Mouse (Mus musculus): ENCODE measurements around the gene 1700022I11Rik.

DNA sequence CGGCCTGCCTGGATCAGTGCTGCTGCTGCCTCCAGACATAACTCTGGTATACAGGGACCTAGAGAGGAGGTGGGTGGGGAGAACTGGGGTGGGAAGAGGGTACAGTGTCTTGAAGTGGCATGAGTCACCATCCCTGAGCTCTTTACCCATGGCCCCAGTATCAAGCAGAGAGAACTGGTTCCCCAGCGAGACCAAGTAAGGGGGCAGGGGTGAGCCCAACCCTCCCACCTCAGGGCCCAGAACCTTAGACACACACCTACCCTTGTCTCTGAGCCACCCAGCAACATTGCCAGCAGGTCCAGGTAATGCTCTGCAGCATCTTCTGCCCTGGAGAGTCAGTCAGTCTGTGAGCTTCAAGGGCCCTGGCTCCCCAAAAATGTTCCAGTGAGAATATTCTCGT lies 35.5 kb downstream of the 1700022I11Rik start:
- TF ChIP-seq CTCF (IDR thresholded peaks at IDR 0.05; ENCODE audit: control insufficient read depth, insufficient read depth, insufficient read length), result no peak
- TF ChIP-seq MAX (IDR thresholded peaks at IDR 0.05), result no peak
- no peak for TF ChIP-seq CEBPB (IDR thresholded peaks at IDR 0.05; ENCODE audit: low read depth)
- no peak for TF ChIP-seq USF1 (IDR thresholded peaks at IDR 0.05; ENCODE audit: low read depth)
- TF ChIP-seq MYOG (IDR thresholded peaks at IDR 0.05; ENCODE audit: control insufficient read depth, extremely low read depth, insufficient read length), result no peak
